Mouse (Mus musculus): ENCODE data around the gene Pmepa1. TPM values are rescaled to one million over a fixed set of nuclear protein-coding genes. Genes with fewer than 3 reads are reported as not detected.

Gene Pmepa1
- total RNA-seq, 2 experiments from 2014 or later = 45.8 to 49.9 TPM

Other genes starting within 250 kb of the Pmepa1 start
- not detected for gene Ctcfl, start 157.0 kb downstream of the Pmepa1 start, total RNA-seq (2021)
- not detected for gene Pck1, start 123.5 kb downstream of the Pmepa1 start, total RNA-seq (2021)
- not detected for gene Zbp1, start 57.6 kb downstream of the Pmepa1 start, total RNA-seq (2021)
- gene 1700021F07Rik, start 246.1 kb upstream of the Pmepa1 start, total RNA-seq (2021) = not detected